9 mouse cellular contexts compared by ENCODE assay signal in genomic region chr1:34068341-34068740, GRCm38 (mm10).
DNase-seq lines count a peak whose midpoint lies in the region; ATAC-seq and TF ChIP-seq lines count a peak whose summit lies in the region.
"Had no signal": no experiment of that assay in that cellular context is flagged by ENCODE, and none has a peak within 500 bp of the region (broad histone marks: within the 10 kb centered on the region; RNA-seq: fewer than 3 reads in every experiment).

No protein-coding gene starts in this region.

- peaks cover 24% of the 10 kb centered on the region for H3K4me1 ChIP-seq in cerebellum, adult 2 months (ENCODE audit: control insufficient read depth, insufficient read depth, low read length)

- no peak for TF ChIP-seq POLR2A in cerebellum, adult 2 months (IDR thresholded peaks at IDR 0.05; ENCODE audit: borderline replicate concordance, insufficient read depth, low read length)

- DNase-seq in cerebellum, adult 2 months: no peak
- no peak for DNase-seq in cerebellum, adult 9-10 months
- no peak for DNase-seq in left cerebral cortex, adult 2 months (ENCODE audit: extremely low spot score in 1 of 2, low spot score in 2 of 2)
- DNase-seq in left cerebral cortex, adult 9 months (ENCODE audit: low spot score in 2 of 2): no peak
- DNase-seq in ES-CJ7 (ENCODE audit: low read depth, low spot score): peak; percentile 84
- DNase-seq in lung, postnatal 14 days: peak; percentile 40
- DNase-seq in neural tube, embryonic 10.5 days (ENCODE audit: extremely low spot score, low spot score): no peak

- no peak overlapping the region for H3K4me3 ChIP-seq in cerebellum, adult 2 months (replicated peaks; ENCODE audit: insufficient read depth, low read depth, low read length)
- H3K4me3 ChIP-seq in left cerebral cortex, adult 2 months: no peak overlapping the region
- H3K4me3 ChIP-seq: hindbrain, embryonic 13.5 days had no signal

- intact Hi-C loops in left cerebral cortex, adult 2 months (cut with DNase I): no loop called here

- 55% methylated on average over 5 of the region's 5 CpGs for WGBS in cerebellum, adult 2 months

- no peaks in the 10 kb centered on the region for H3K27me3 ChIP-seq in cerebellum, adult 2 months (ENCODE audit: control insufficient read depth, insufficient read depth, low read length)
- H3K27me3 ChIP-seq: hindbrain, embryonic 13.5 days had no signal

- no peak overlapping the region for H3K27ac ChIP-seq in cerebellum, adult 2 months (ENCODE audit: insufficient read depth, low read length)
- no peak overlapping the region for H3K27ac ChIP-seq in left cerebral cortex, adult 2 months
- H3K27ac ChIP-seq: hindbrain, embryonic 13.5 days had no signal

- peak; percentile 42; the same call in 1 of the 2 replicates for TF ChIP-seq CTCF in cerebellum, adult 2 months (IDR thresholded peaks at IDR 0.05; ENCODE audit: borderline replicate concordance, insufficient read depth, low read depth, low read length)
- peak; percentile 54 for TF ChIP-seq CTCF in left cerebral cortex, adult 2 months (IDR thresholded peaks at IDR 0.05)

- no peak for ATAC-seq in inflammation-experienced regulatory T-cells, adult 6 months

Comparison
In these comparisons a context has a peak if more than half of its experiments do, and no peak if none do; other contexts are left out.
1. DNase-seq: peak in ES-CJ7 (single experiment) and lung, postnatal 14 days (single experiment); none in cerebellum, adult 2 months (0 of 2), cerebellum, adult 9-10 months (single experiment), left cerebral cortex, adult 2 months (0 of 2), left cerebral cortex, adult 9 months (0 of 2) and neural tube, embryonic 10.5 days (single experiment).